Mouse (Mus musculus) spleen, adult 2 months (tissue): ENCODE data around the gene Slc9a3r2. TPM values are rescaled to one million over a fixed set of nuclear protein-coding genes. Genes with fewer than 3 reads are reported as not detected.

ENCODE experiments used
- DNase-seq, 2 experiments: peaks; one replicate each; pipeline versions ENCODE4 v3.0.0 to v3.0.0-alpha.2; 2012 to 2021; ENCODE audit warnings: low spot score in 2 of 2, low read depth in 1 of 2
- H3K27ac ChIP-seq: fragments of 200-500 bp; 2 replicates; pipeline ENCODE4 v1.5.1; 2012; ENCODE audit warnings: low read length, inconsistent platforms; ENCODE audit not compliant: insufficient read depth
- H3K27me3 ChIP-seq: fragments of 200-500 bp; 2 replicates; pipeline ENCODE4 v1.6.1; 2012; ENCODE audit warnings: mild to moderate bottlenecking, moderate library complexity, low read length, inconsistent platforms; ENCODE audit not compliant: control insufficient read depth, insufficient read depth
- H3K36me3 ChIP-seq: fragments of 200-500 bp; 2 replicates; pipeline ENCODE4 v1.6.1; 2012; ENCODE audit warnings: mild to moderate bottlenecking, low read length, inconsistent platforms; ENCODE audit not compliant: control insufficient read depth, insufficient read depth
- H3K4me1 ChIP-seq: fragments of 200-500 bp; 2 replicates; pipeline ENCODE4 v1.6.1; 2011; ENCODE audit warnings: inconsistent platforms; ENCODE audit not compliant: control insufficient read depth, insufficient read depth, insufficient read length
- H3K4me3 ChIP-seq: fragments of 200-500 bp; 2 replicates; pipeline ENCODE4 v1.5.1; 2011; ENCODE audit warnings: mild to moderate bottlenecking, inconsistent platforms; ENCODE audit not compliant: insufficient read depth, insufficient read length; ENCODE audit errors: extremely low read depth
- CTCF ChIP-seq: fragments of 200-500 bp; IDR thresholded peaks from 2 replicates; pipeline ENCODE4 v1.5.1; 2011; ENCODE audit warnings: mild to moderate bottlenecking, inconsistent platforms; ENCODE audit not compliant: insufficient read depth, insufficient read length, insufficient replicate concordance; ENCODE audit errors: extremely low read depth
- POLR2A ChIP-seq: fragments of 200-500 bp; IDR thresholded peaks from 2 replicates; pipeline ENCODE4 v1.6.1; 2011; ENCODE audit warnings: low read depth, low read length, inconsistent platforms
- WGBS: fragments of 180-500 bp; shearing (Covaris S2); methylation state at CpG from one replicate; pipeline ENCODE4 v1.1.7; 2018; 5-methylcytosine and 5-hydroxymethylcytosine counted together
- polyA plus RNA-seq: library from polyadenylated mRNA; depleted of rRNA; stranded (reverse); fragments of >200 nt; gene quantifications from 2 replicates; pipeline ENCODE4 v1.2.3, GENCODE M21; 2012

Gene Slc9a3r2
- polyA plus RNA-seq, 1 experiment: 62.2 TPM

DNA sequence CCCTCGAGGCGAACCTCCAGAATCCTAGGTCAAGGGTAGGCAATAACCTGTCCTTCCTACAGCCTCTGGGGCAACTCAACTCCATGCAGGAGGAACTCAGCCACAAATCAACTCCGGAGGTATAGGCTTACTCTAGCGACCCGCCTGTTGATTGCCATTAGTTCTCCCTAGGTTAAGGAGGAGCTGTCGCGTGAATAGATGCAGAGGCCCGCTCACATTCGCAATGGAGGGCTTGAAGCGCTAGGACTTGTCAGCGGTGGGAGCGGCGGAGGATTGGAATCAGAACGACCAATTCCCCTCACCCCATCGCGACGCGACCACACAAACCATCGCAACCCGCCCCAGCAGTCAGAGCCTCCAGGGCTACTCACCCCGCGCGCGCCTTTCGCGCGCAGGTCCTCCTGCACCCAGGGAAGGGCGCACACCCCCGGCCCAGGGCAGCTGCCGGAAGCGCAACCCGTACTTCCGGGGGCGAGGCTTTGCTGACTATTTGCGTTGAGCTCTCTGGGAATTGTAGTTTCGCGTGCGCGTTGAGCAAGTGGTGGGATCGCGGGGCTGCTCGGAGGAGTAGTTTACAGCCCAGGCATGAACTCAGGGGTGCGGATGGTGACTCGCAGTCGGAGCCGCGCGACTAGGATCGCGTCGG, 17.8 kb downstream of the Slc9a3r2 start, which contains the start of the genes Tsc2 and Nthl1:
Tsc2 (minus strand) TSS at position 464 of the 646 bp plus-strand sequence.
Nthl1 (plus strand) TSS at position 514 of the 646 bp plus-strand sequence.
- WGBS: 2% methylated on average over 51 of the region's 51 CpGs
- peak within 1 kb of the TSS; percentile 60 for H3K27ac ChIP-seq
- no peaks in the 10 kb centered on the region for H3K27me3 ChIP-seq
- H3K4me1 ChIP-seq: peaks cover 7% of the 10 kb centered on the region; the same call in 1 of the 2 replicates
- H3K36me3 ChIP-seq: peaks cover 8% of the 10 kb centered on the region; the same call in 1 of the 2 replicates
- TF ChIP-seq POLR2A: peak; percentile 60
- TF ChIP-seq CTCF: no peak
- DNase-seq: peak; percentile 42 to 77
- H3K4me3 ChIP-seq: peak within 1 kb of the TSS; percentile 67

- H3K4me1 ChIP-seq: peaks cover 7% of the 10 kb centered on the region; the same call in 1 of the 2 replicates
- H3K27ac ChIP-seq: no peak overlapping the region
- H3K27me3 ChIP-seq: no peaks in the 10 kb centered on the region
- DNase-seq: no peak
- no peak overlapping the region for H3K4me3 ChIP-seq
- H3K36me3 ChIP-seq: peaks cover 16% of the 10 kb centered on the region
- 91% methylated on average over 14 of the region's 14 CpGs for WGBS
- TF ChIP-seq CTCF (no peak), POLR2A (no peak)
Measured at GRCm38 (mm10) chr17:24630072-24630471, 20.1 kb downstream of the Slc9a3r2 start.

- TF ChIP-seq POLR2A (no peak), CTCF (peak; percentile 96)
- Histone ChIP-seq H3K27ac (no peak overlapping the region), H3K4me1 (peaks cover 7% of the 10 kb centered on the region; the same call in 1 of the 2 replicates), H3K36me3 (peaks cover 18% of the 10 kb centered on the region), H3K4me3 (no peak overlapping the region), H3K27me3 (no peaks in the 10 kb centered on the region)
- WGBS: 41% methylated on average over 5 of the region's 5 CpGs
- DNase-seq: peak; percentile 9 to 66
Measured at GRCm38 (mm10) chr17:24628646-24629045, 21.5 kb downstream of the Slc9a3r2 start.

- DNase-seq: no peak
- Histone ChIP-seq H3K27ac (no peak overlapping the region), H3K4me3 (no peak overlapping the region), H3K4me1 (no peaks in the 10 kb centered on the region), H3K36me3 (peaks cover 40% of the 10 kb centered on the region), H3K27me3 (no peaks in the 10 kb centered on the region)
- 87% methylated on average over 8 of the region's 8 CpGs for WGBS
- no peak for TF ChIP-seq CTCF
- no peak for TF ChIP-seq POLR2A
Measured at GRCm38 (mm10) chr17:24625472-24625871, 24.7 kb downstream of the Slc9a3r2 start.

- TF ChIP-seq POLR2A (no peak), CTCF (no peak)
- DNase-seq: no peak
- H3K27ac ChIP-seq: no peak overlapping the region
- peaks cover 42% of the 10 kb centered on the region for H3K36me3 ChIP-seq
- no peaks in the 10 kb centered on the region for H3K27me3 ChIP-seq
- no peaks in the 10 kb centered on the region for H3K4me1 ChIP-seq
- H3K4me3 ChIP-seq: no peak overlapping the region
- 63% methylated on average over 14 of the region's 14 CpGs for WGBS
Measured at GRCm38 (mm10) chr17:24617561-24618194, 32.4 kb downstream of the Slc9a3r2 start.

- Histone ChIP-seq H3K4me1 (no peaks in the 10 kb centered on the region), H3K27ac (no peak overlapping the region)
- 21% methylated on average over 2 of the region's 2 CpGs for WGBS
Measured at GRCm38 (mm10) chr17:24610711-24611110, 39.4 kb downstream of the Slc9a3r2 start.

DNA sequence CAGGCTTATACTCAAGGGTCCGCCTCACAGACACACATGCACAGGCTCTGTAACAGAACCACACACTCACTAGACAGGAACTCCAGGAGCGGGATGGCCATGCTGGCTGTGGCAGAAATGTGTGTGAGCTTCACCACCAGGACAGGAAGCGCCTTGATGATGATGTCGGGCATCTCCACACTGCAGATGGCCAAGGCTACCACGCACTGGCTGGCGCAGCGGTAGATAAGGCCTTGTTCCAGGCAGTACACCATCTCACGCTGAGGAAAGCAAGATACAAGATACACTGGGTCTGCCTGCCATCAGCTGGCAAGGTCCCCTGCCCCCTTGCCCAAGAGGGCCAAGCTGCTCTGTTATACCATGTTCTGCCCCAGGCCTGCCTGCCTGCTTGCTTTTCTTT, 41.3 kb downstream of the Slc9a3r2 start:
- Histone ChIP-seq H3K27ac (no peak overlapping the region), H3K4me1 (no peaks in the 10 kb centered on the region), H3K36me3 (peaks cover 22% of the 10 kb centered on the region), H3K4me3 (no peak overlapping the region), H3K27me3 (no peaks in the 10 kb centered on the region)
- WGBS: 76% methylated on average over 8 of the region's 8 CpGs
- no peak for TF ChIP-seq CTCF
- TF ChIP-seq POLR2A: no peak
- DNase-seq: no peak

More at GRCm38 (mm10) chr17:24610711-24611110, 39.4 kb downstream of the Slc9a3r2 start:
- H3K36me3 ChIP-seq: peaks cover 26% of the 10 kb centered on the region
- TF ChIP-seq POLR2A: no peak
- TF ChIP-seq CTCF: no peak
- H3K27me3 ChIP-seq: no peaks in the 10 kb centered on the region
- no peak for DNase-seq
- H3K4me3 ChIP-seq: no peak overlapping the region
